ENCODE assay signal across 18 mouse cellular contexts in genomic region chr2:71200485-71200884, GRCm38 (mm10).
"Had no signal": no experiment of that assay in that cellular context is flagged by ENCODE, and none has a peak within 500 bp of the region (broad histone marks: within the 10 kb centered on the region; RNA-seq: fewer than 3 reads in every experiment).

No protein-coding gene starts in this region.

- H3K4me3 ChIP-seq: liver, embryonic 15.5 days; lung, embryonic 15.5 days; megakaryocyte, embryonic 14.5 days; midbrain, embryonic 12.5 days; midbrain, embryonic 15.5 days; neural tube, embryonic 12.5 days; stomach, embryonic 15.5 days had no signal

- DNase-seq: liver, postnatal 0 days; lung, adult 2 months; lung, postnatal 14 days; lung, postnatal 36 days; right cerebral cortex, postnatal 25 days; thymus, adult 2 months; thymus, postnatal 25 days; thymus, postnatal 4 days had no signal

- H3K9ac ChIP-seq: liver, embryonic 15.5 days; liver, postnatal 0 days; lung, embryonic 15.5 days; midbrain, embryonic 12.5 days; midbrain, embryonic 15.5 days; neural tube, embryonic 12.5 days; stomach, embryonic 15.5 days had no signal

- H3K27ac ChIP-seq: liver, embryonic 15.5 days; lung, embryonic 15.5 days; macrophage; midbrain, embryonic 12.5 days; midbrain, embryonic 15.5 days; neural tube, embryonic 12.5 days; stomach, embryonic 15.5 days; stomach, postnatal 0 days had no signal

- H3K9me3 ChIP-seq: liver, embryonic 15.5 days; lung, embryonic 15.5 days; midbrain, embryonic 12.5 days; midbrain, embryonic 15.5 days; neural tube, embryonic 12.5 days; stomach, embryonic 15.5 days had no signal

- H3K36me3 ChIP-seq: liver, embryonic 15.5 days; lung, embryonic 15.5 days; midbrain, embryonic 12.5 days; midbrain, embryonic 15.5 days; neural tube, embryonic 12.5 days; stomach, embryonic 15.5 days had no signal

- H3K4me2 ChIP-seq: liver, embryonic 15.5 days; lung, embryonic 15.5 days; midbrain, embryonic 12.5 days; midbrain, embryonic 15.5 days; neural tube, embryonic 12.5 days; stomach, embryonic 15.5 days had no signal

- H3K27me3 ChIP-seq: lung, embryonic 15.5 days; midbrain, embryonic 12.5 days; midbrain, embryonic 15.5 days; neural tube, embryonic 12.5 days; stomach, embryonic 15.5 days had no signal

- H3K4me1 ChIP-seq: liver, embryonic 15.5 days; midbrain, embryonic 12.5 days; midbrain, embryonic 15.5 days had no signal

- ATAC-seq: liver, postnatal 0 days; lung, postnatal 0 days; midbrain, embryonic 15.5 days had no signal
